Mouse (Mus musculus) embryonic facial prominence, embryonic 12.5 days (tissue): ENCODE measurements around the gene Atp5j. TPM values are rescaled to one million over a fixed set of nuclear protein-coding genes. Genes with fewer than 3 reads are reported as not detected.

Source experiments
- ATAC-seq: fragments of 200-750 bp; cut with Nextera tagmentation; 2 replicates; pipeline ENCODE4 v1.8.0; 2017; ENCODE audit not compliant: insufficient number of reproducible peaks, insufficient read depth, low FRiP score, low TSS enrichment
- H3K27ac ChIP-seq: fragments of 300-500 bp; sonication (generic); 2 replicates; pipeline ENCODE4 v1.5.1; 2016; ENCODE audit warnings: mild to moderate bottlenecking
- H3K27me3 ChIP-seq: fragments of 300-500 bp; sonication (generic); 2 replicates; pipeline ENCODE4 v1.6.1; 2016; ENCODE audit warnings: mild to moderate bottlenecking, moderate library complexity
- H3K36me3 ChIP-seq: fragments of 300-500 bp; sonication (generic); 2 replicates; pipeline ENCODE4 v1.6.1; 2016; ENCODE audit warnings: mild to moderate bottlenecking
- H3K4me1 ChIP-seq: fragments of 300-500 bp; sonication (generic); 2 replicates; pipeline ENCODE4 v1.6.1; 2016
- H3K4me2 ChIP-seq: fragments of 300-500 bp; sonication (generic); replicated peaks from 2 replicates; pipeline ENCODE4 v1.6.1; 2016; ENCODE audit warnings: mild to moderate bottlenecking, moderate library complexity
- H3K4me3 ChIP-seq: fragments of 300-500 bp; sonication (generic); 2 replicates; pipeline ENCODE4 v1.5.1; 2016; ENCODE audit warnings: mild to moderate bottlenecking
- H3K9ac ChIP-seq: fragments of 300-500 bp; sonication (generic); 2 replicates; pipeline ENCODE4 v1.6.1; 2016; ENCODE audit warnings: mild to moderate bottlenecking, moderate library complexity
- H3K9me3 ChIP-seq: fragments of 300-500 bp; sonication (generic); 2 replicates; pipeline ENCODE4 v1.6.1; 2016; ENCODE audit warnings: mild to moderate bottlenecking, moderate library complexity
- WGBS: fragments of 180-500 bp; shearing (Covaris S2); methylation state at CpG from one replicate; pipeline ENCODE4 v1.1.7; 2016; 5-methylcytosine and 5-hydroxymethylcytosine counted together
- polyA plus RNA-seq: library from polyadenylated mRNA; unstranded; fragments of >200 nt; fragmentation: Nextera tagmentation; extraction: Ambion mirVana; gene quantifications from 2 replicates; pipeline ENCODE4 v1.2.1, GENCODE M21; 2016

Gene Atp5j
- polyA plus RNA-seq, 1 experiment from 2014 or later: 777 TPM

- no peak for ATAC-seq
- 91% methylated on average over 5 of the region's 5 CpGs for WGBS
- Histone ChIP-seq H3K9me3 (peaks cover 5% of the 10 kb centered on the region; the same call in 1 of the 2 replicates), H3K4me2 (no peak overlapping the region), H3K9ac (no peak overlapping the region), H3K4me3 (no peak overlapping the region), H3K4me1 (no peaks in the 10 kb centered on the region), H3K36me3 (no peaks in the 10 kb centered on the region), H3K27me3 (no peaks in the 10 kb centered on the region), H3K27ac (no peak overlapping the region)
Measured at GRCm38 (mm10) chr16:84804866-84805265, 30.6 kb downstream of the Atp5j start.

- H3K4me1 ChIP-seq: no peaks in the 10 kb centered on the region
- ATAC-seq: no peak
- H3K36me3 ChIP-seq: no peaks in the 10 kb centered on the region
- no peaks in the 10 kb centered on the region for H3K9me3 ChIP-seq
- no peak overlapping the region for H3K4me2 ChIP-seq
- no peaks in the 10 kb centered on the region for H3K27me3 ChIP-seq
- H3K9ac ChIP-seq: no peak overlapping the region
- H3K27ac ChIP-seq: no peak overlapping the region
- WGBS: 62% methylated on average over 6 of the region's 6 CpGs
- H3K4me3 ChIP-seq: no peak overlapping the region
Measured at GRCm38 (mm10) chr16:84802217-84802616, 33.2 kb downstream of the Atp5j start.

- no peaks in the 10 kb centered on the region for H3K27me3 ChIP-seq
- H3K9me3 ChIP-seq: no peaks in the 10 kb centered on the region
- no peak overlapping the region for H3K4me3 ChIP-seq
- H3K4me1 ChIP-seq: no peaks in the 10 kb centered on the region
- H3K36me3 ChIP-seq: no peaks in the 10 kb centered on the region
- H3K9ac ChIP-seq: no peak overlapping the region
- H3K27ac ChIP-seq: no peak overlapping the region
- no peak overlapping the region for H3K4me2 ChIP-seq
- ATAC-seq: no peak
- 95% methylated on average over 1 of the region's 2 CpGs for WGBS
Measured at GRCm38 (mm10) chr16:84800038-84800437, 35.4 kb downstream of the Atp5j start.

GRCm38 (mm10) chr16:84796678-84797077 is 38.7 kb downstream of the Atp5j start:
- no peaks in the 10 kb centered on the region for H3K4me1 ChIP-seq
- WGBS: 78% methylated on average over 9 of the region's 9 CpGs
- H3K4me3 ChIP-seq: no peak overlapping the region
- no peaks in the 10 kb centered on the region for H3K9me3 ChIP-seq
- no peak for ATAC-seq
- no peak overlapping the region for H3K4me2 ChIP-seq
- no peaks in the 10 kb centered on the region for H3K36me3 ChIP-seq
- H3K27me3 ChIP-seq: no peaks in the 10 kb centered on the region
- no peak overlapping the region for H3K9ac ChIP-seq
- H3K27ac ChIP-seq: no peak overlapping the region

- Histone ChIP-seq H3K4me3 (no peak overlapping the region), H3K27me3 (no peaks in the 10 kb centered on the region), H3K4me1 (no peaks in the 10 kb centered on the region), H3K27ac (no peak overlapping the region), H3K36me3 (no peaks in the 10 kb centered on the region), H3K9me3 (no peaks in the 10 kb centered on the region), H3K9ac (no peak overlapping the region), H3K4me2 (no peak overlapping the region)
- 65% methylated on average over 3 of the region's 3 CpGs for WGBS
- ATAC-seq: no peak
Measured at GRCm38 (mm10) chr16:84795337-84795736, 40.1 kb downstream of the Atp5j start.

GRCm38 (mm10) chr16:84793401-84793800 is 42.0 kb downstream of the Atp5j start:
- no peak overlapping the region for H3K4me3 ChIP-seq
- no peaks in the 10 kb centered on the region for H3K27me3 ChIP-seq
- no peak overlapping the region for H3K4me2 ChIP-seq
- 83% methylated on average over 14 of the region's 14 CpGs for WGBS
- no peaks in the 10 kb centered on the region for H3K4me1 ChIP-seq
- no peak overlapping the region for H3K27ac ChIP-seq
- ATAC-seq: no peak
- H3K9ac ChIP-seq: no peak overlapping the region
- no peaks in the 10 kb centered on the region for H3K36me3 ChIP-seq
- no peaks in the 10 kb centered on the region for H3K9me3 ChIP-seq

GRCm38 (mm10) chr16:84790595-84791165 is 44.7 kb downstream of the Atp5j start:
- ATAC-seq: no peak
- no peak overlapping the region for H3K27ac ChIP-seq
- H3K4me1 ChIP-seq: no peaks in the 10 kb centered on the region
- 90% methylated on average over 2 of the region's 2 CpGs for whole genome bisulfite sequencing
- no peaks in the 10 kb centered on the region for H3K27me3 ChIP-seq
- no peaks in the 10 kb centered on the region for H3K9me3 ChIP-seq
- no peaks in the 10 kb centered on the region for H3K36me3 ChIP-seq
- no peak overlapping the region for H3K9ac ChIP-seq
- no peak overlapping the region for H3K4me2 ChIP-seq
- H3K4me3 ChIP-seq: no peak overlapping the region

GRCm38 (mm10) chr16:84784966-84785365 is 50.5 kb downstream of the Atp5j start:
- H3K9ac ChIP-seq: no peak overlapping the region
- no peak overlapping the region for H3K4me2 ChIP-seq
- no peak for ATAC-seq
- H3K4me1 ChIP-seq: no peaks in the 10 kb centered on the region
- H3K9me3 ChIP-seq: no peaks in the 10 kb centered on the region
- no peaks in the 10 kb centered on the region for H3K27me3 ChIP-seq
- no peaks in the 10 kb centered on the region for H3K36me3 ChIP-seq
- 15% methylated on average over 7 of the region's 7 CpGs for WGBS
- H3K27ac ChIP-seq: no peak overlapping the region
- H3K4me3 ChIP-seq: no peak overlapping the region

GRCm38 (mm10) chr16:84783279-84783678 is 52.1 kb downstream of the Atp5j start:
- H3K4me2 ChIP-seq: no peak overlapping the region
- 0 out of 2 replicates have a peak, but pooled peaks cover 2% of the 10 kb centered on the region for H3K9me3 ChIP-seq
- H3K27me3 ChIP-seq: no peaks in the 10 kb centered on the region
- no peak for ATAC-seq
- no peaks in the 10 kb centered on the region for H3K36me3 ChIP-seq
- H3K4me3 ChIP-seq: no peak overlapping the region
- H3K27ac ChIP-seq: no peak overlapping the region
- 48% methylated on average over 2 of the region's 2 CpGs for WGBS
- no peaks in the 10 kb centered on the region for H3K4me1 ChIP-seq
- no peak overlapping the region for H3K9ac ChIP-seq

- H3K4me1 ChIP-seq: no peaks in the 10 kb centered on the region
- ATAC-seq: no peak
- WGBS: 85% methylated on average over 5 of the region's 5 CpGs
- H3K4me3 ChIP-seq: no peak overlapping the region
- H3K27ac ChIP-seq: no peak overlapping the region
- H3K4me2 ChIP-seq: no peak overlapping the region
- peaks cover 8% of the 10 kb centered on the region for H3K27me3 ChIP-seq
- H3K9me3 ChIP-seq: 0 out of 2 replicates have a peak, but pooled peaks cover 2% of the 10 kb centered on the region
- no peaks in the 10 kb centered on the region for H3K36me3 ChIP-seq
- H3K9ac ChIP-seq: no peak overlapping the region
Measured at GRCm38 (mm10) chr16:84779718-84780117, 55.7 kb downstream of the Atp5j start.

- Histone ChIP-seq H3K36me3 (no peaks in the 10 kb centered on the region), H3K4me3 (no peak overlapping the region), H3K4me2 (no peak overlapping the region), H3K27me3 (peaks cover 8% of the 10 kb centered on the region), H3K4me1 (no peaks in the 10 kb centered on the region), H3K27ac (no peak overlapping the region), H3K9ac (no peak overlapping the region), H3K9me3 (0 out of 2 replicates have a peak, but pooled peaks cover 2% of the 10 kb centered on the region)
- 80% methylated on average over 6 of the region's 6 CpGs for WGBS
- ATAC-seq: no peak
Measured at GRCm38 (mm10) chr16:84778861-84779630, 56.4 kb downstream of the Atp5j start.

GRCm38 (mm10) chr16:84778431-84778830 is 57.0 kb downstream of the Atp5j start:
- Histone ChIP-seq H3K27ac (no peak overlapping the region), H3K4me3 (no peak overlapping the region), H3K9me3 (0 out of 2 replicates have a peak, but pooled peaks cover 2% of the 10 kb centered on the region), H3K4me2 (no peak overlapping the region), H3K4me1 (no peaks in the 10 kb centered on the region), H3K27me3 (peaks cover 8% of the 10 kb centered on the region), H3K9ac (no peak overlapping the region), H3K36me3 (no peaks in the 10 kb centered on the region)
- 65% methylated on average over 6 of the region's 6 CpGs for WGBS
- no peak for ATAC-seq
